In genomic region chr10:83819266-83819949, GRCm38 (mm10) we compare ENCODE assay signal across 8 mouse cellular contexts.
A peak's percentile ranks its signal among the peaks of the same experiment; 100 is the strongest.
DNase-seq lines count a peak whose midpoint lies in the region; ATAC-seq and TF ChIP-seq lines count a peak whose summit lies in the region.

No protein-coding gene starts in this region.

- no peak for ATAC-seq in embryonic facial prominence, embryonic 12.5 days (ENCODE audit: insufficient number of reproducible peaks, insufficient read depth, low FRiP score, low TSS enrichment)
- ATAC-seq in midbrain, postnatal 0 days (ENCODE audit: low FRiP score), result peak; percentile 79

- H3K4me3 ChIP-seq in embryonic facial prominence, embryonic 12.5 days, result no peak overlapping the region
- no peak overlapping the region for H3K4me3 ChIP-seq in heart, adult 2 months
- no peak overlapping the region for H3K4me3 ChIP-seq in kidney, adult 2 months (ENCODE audit: insufficient read depth, low read depth, low read length)
- H3K4me3 ChIP-seq in limb, embryonic 10.5 days, result no peak overlapping the region
- H3K4me3 ChIP-seq in midbrain, postnatal 0 days (ENCODE audit: low read depth, low read length), result 0 out of 2 replicates have a peak overlapping the region, but pooled peaks have one; percentile 8

- no peaks in the 10 kb centered on the region for H3K36me3 ChIP-seq in embryonic facial prominence, embryonic 12.5 days
- H3K36me3 ChIP-seq in heart, adult 2 months (ENCODE audit: control insufficient read depth, insufficient read depth, low read length), result no peaks in the 10 kb centered on the region
- no peaks in the 10 kb centered on the region for H3K36me3 ChIP-seq in kidney, adult 2 months (ENCODE audit: control insufficient read depth, insufficient read depth, low read length)
- H3K36me3 ChIP-seq in limb, embryonic 10.5 days, result no peaks in the 10 kb centered on the region
- H3K36me3 ChIP-seq in midbrain, postnatal 0 days (ENCODE audit: insufficient read depth, low read length), result no peaks in the 10 kb centered on the region
- H3K36me3 ChIP-seq in splenic B cell, adult 2 months (ENCODE audit: control insufficient read depth, insufficient read depth, low read length, poor library complexity, severe bottlenecking), result no peaks in the 10 kb centered on the region

- H3K9ac ChIP-seq in embryonic facial prominence, embryonic 12.5 days, result no peak overlapping the region
- no peak overlapping the region for H3K9ac ChIP-seq in heart, adult 2 months (ENCODE audit: low read depth, low read length)
- H3K9ac ChIP-seq in midbrain, postnatal 0 days (replicated peaks; ENCODE audit: low read length, poor library complexity, severe bottlenecking), result no peak overlapping the region

- WGBS in embryonic facial prominence, embryonic 12.5 days, result 6% methylated on average over 13 of the region's 13 CpGs
- 7% methylated on average over 13 of the region's 13 CpGs for whole genome bisulfite sequencing in heart, adult 2 months
- WGBS in kidney, adult 2 months, result 10% methylated on average over 13 of the region's 13 CpGs
- 12% methylated on average over 13 of the region's 13 CpGs for WGBS in limb, embryonic 10.5 days
- 5% methylated on average over 13 of the region's 13 CpGs for WGBS in midbrain, postnatal 0 days

- peaks cover 3% of the 10 kb centered on the region; the same call in 1 of the 2 replicates for H3K4me1 ChIP-seq in embryonic facial prominence, embryonic 12.5 days
- no peaks in the 10 kb centered on the region for H3K4me1 ChIP-seq in heart, adult 2 months (ENCODE audit: control insufficient read depth, insufficient read depth, low read length)
- no peaks in the 10 kb centered on the region for H3K4me1 ChIP-seq in kidney, adult 2 months (ENCODE audit: control insufficient read depth, insufficient read depth, low read length)
- H3K4me1 ChIP-seq in limb, embryonic 10.5 days, result no peaks in the 10 kb centered on the region
- no peaks in the 10 kb centered on the region for H3K4me1 ChIP-seq in midbrain, postnatal 0 days (ENCODE audit: insufficient read depth, low read length)

- H3K9me3 ChIP-seq in embryonic facial prominence, embryonic 12.5 days, result no peaks in the 10 kb centered on the region
- no peaks in the 10 kb centered on the region for H3K9me3 ChIP-seq in limb, embryonic 10.5 days (replicated peaks)
- H3K9me3 ChIP-seq in midbrain, postnatal 0 days (ENCODE audit: low read length), result no peaks in the 10 kb centered on the region

- peak; percentile 73; the same call in 1 of the 2 replicates for TF ChIP-seq EP300 in heart, adult 2 months (IDR thresholded peaks at IDR 0.05; ENCODE audit: insufficient read depth, low read depth, low read length)

- TF ChIP-seq CTCF in heart, adult 2 months (IDR thresholded peaks at IDR 0.05), result peak; percentile 87
- peak; percentile 78 for TF ChIP-seq CTCF in kidney, adult 2 months (conservative IDR thresholded peaks at IDR 0.05; ENCODE audit: insufficient read depth, insufficient read length, low read depth, low read length)
- peak; percentile 93 for TF ChIP-seq CTCF in midbrain, postnatal 0 days (IDR thresholded peaks at IDR 0.05)

- DNase-seq in 416B (ENCODE audit: low read depth), result peak; percentile 68
- peak; percentile 76 for DNase-seq in adrenal gland, postnatal 25 days
- peak; percentile 74 to 83 for DNase-seq in heart, adult 2 months
- peak; percentile 83 for DNase-seq in kidney, adult 2 months
- DNase-seq in limb, embryonic 10.5 days (ENCODE audit: low spot score), result peak; percentile 81
- peak; percentile 92 for DNase-seq in midbrain, postnatal 0 days (ENCODE audit: low spot score)
- peak; percentile 86 for DNase-seq in splenic B cell, adult 2 months (ENCODE audit: low read depth, low spot score)

- peak overlapping the region; percentile 14; the same call in 1 of the 2 replicates for H3K4me2 ChIP-seq in embryonic facial prominence, embryonic 12.5 days (replicated peaks)
- peak overlapping the region; percentile 33 for H3K4me2 ChIP-seq in midbrain, postnatal 0 days (ENCODE audit: low read depth, low read length, poor library complexity, severe bottlenecking)

- no peak overlapping the region for H3K27ac ChIP-seq in embryonic facial prominence, embryonic 12.5 days
- H3K27ac ChIP-seq in heart, adult 2 months, result no peak overlapping the region
- H3K27ac ChIP-seq in kidney, adult 2 months (ENCODE audit: insufficient read depth, low read depth, low read length), result no peak overlapping the region
- no peak overlapping the region for H3K27ac ChIP-seq in limb, embryonic 10.5 days
- H3K27ac ChIP-seq in midbrain, postnatal 0 days (ENCODE audit: low read depth, low read length), result no peak overlapping the region

- intact Hi-C loops in heart, adult 2 months (cut with DNase I), result loop anchor here (1.0 to 2.0 kb wide), 5 partner anchors 53 to 695 kb away; no protein-coding TSS in a partner anchor

- TF ChIP-seq POLR2A in heart, adult 2 months (IDR thresholded peaks at IDR 0.05; ENCODE audit: insufficient read depth, low read depth, low read length), result no peak
- TF ChIP-seq POLR2A in kidney, adult 2 months (IDR thresholded peaks at IDR 0.05; ENCODE audit: low read depth, low read length), result no peak

- H3K79me2 ChIP-seq in heart, adult 2 months (replicated peaks; ENCODE audit: control insufficient read depth, insufficient read depth, low read length), result no peaks in the 10 kb centered on the region

- H3K27me3 ChIP-seq in embryonic facial prominence, embryonic 12.5 days, result no peaks in the 10 kb centered on the region
- no peaks in the 10 kb centered on the region for H3K27me3 ChIP-seq in heart, adult 2 months (ENCODE audit: control insufficient read depth, insufficient read depth, low read length)
- no peaks in the 10 kb centered on the region for H3K27me3 ChIP-seq in kidney, adult 2 months (replicated peaks; ENCODE audit: control insufficient read depth, insufficient read depth, low read length)
- H3K27me3 ChIP-seq in limb, embryonic 10.5 days (ENCODE audit: low read depth, poor library complexity, severe bottlenecking), result peaks cover 14% of the 10 kb centered on the region
- no peaks in the 10 kb centered on the region for H3K27me3 ChIP-seq in midbrain, postnatal 0 days (ENCODE audit: insufficient read depth, low read length)
- H3K27me3 ChIP-seq in splenic B cell, adult 2 months (ENCODE audit: control insufficient read depth, insufficient read depth, low read length, poor library complexity, severe bottlenecking), result no peaks in the 10 kb centered on the region
